Mouse (Mus musculus): ENCODE measurements around the gene Ank3.

DNA sequence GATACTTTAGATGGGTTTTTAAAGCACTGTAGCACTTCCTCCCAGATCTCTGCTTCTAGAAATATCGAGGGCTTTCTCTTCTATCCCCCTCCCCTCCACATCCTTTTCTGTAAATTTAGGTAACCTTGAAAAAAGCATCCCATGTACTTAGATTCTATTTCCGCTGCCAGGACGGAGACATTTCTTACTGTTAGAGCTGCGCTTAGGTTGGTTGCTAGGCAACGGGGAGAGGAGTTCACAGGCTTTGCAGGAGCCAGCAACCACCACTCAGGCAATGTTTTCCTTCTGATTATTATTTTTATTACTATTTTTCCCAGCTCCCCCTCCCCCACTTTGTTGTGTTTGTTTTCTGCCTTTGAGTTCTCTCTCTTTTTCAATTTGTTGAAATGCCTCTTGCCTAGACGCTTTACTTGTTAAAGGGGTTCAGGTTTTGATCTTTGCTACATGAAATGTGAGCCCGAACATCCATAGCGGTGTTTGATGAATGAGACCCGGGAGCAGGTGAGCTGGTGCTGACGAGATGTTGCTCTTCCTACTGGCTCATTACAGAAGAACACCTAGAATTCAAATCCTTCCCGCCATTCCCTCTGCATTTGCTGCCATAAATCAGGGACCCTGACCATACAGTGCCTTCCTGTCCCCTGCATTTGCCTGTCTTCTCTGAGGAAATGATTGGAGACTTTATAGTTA, 101.7 kb downstream of the Ank3 start:
- TF ChIP-seq POLR2A (IDR thresholded peaks at IDR 0.05; ENCODE audit: low read depth, low read length) (no peak), CTCF (IDR thresholded peaks at IDR 0.05; ENCODE audit: extremely low read depth, insufficient read depth, insufficient read length, insufficient replicate concordance) (no peak)

Measured in spleen, adult 2 months (tissue).